Mouse (Mus musculus) intestine, embryonic 14.5 days (tissue): ENCODE results near the gene Anxa6. TPM values are rescaled to one million over a fixed set of nuclear protein-coding genes. Genes with fewer than 3 reads are reported as not detected.
"Not testable (repeated sequence)": the region's sequence is repeated elsewhere in the genome, so short reads cannot be mapped to it uniquely, and the experiment has no call there.

Source experiments
- ATAC-seq: fragments of 200-750 bp; cut with Nextera tagmentation; replicated peaks from 2 replicates; pipeline ENCODE4 v1.8.0; 2017; ENCODE audit warnings: low read depth, moderate number of reproducible peaks, moderate TSS enrichment, moderate library complexity; ENCODE audit not compliant: low FRiP score, low TSS enrichment
- DNase-seq: peaks from one replicate; pipeline ENCODE4 v3.0.0-alpha.2; 2018; ENCODE audit warnings: low spot score
- H3K27ac ChIP-seq: fragments of 300-500 bp; sonication (generic); 2 replicates; pipeline ENCODE4 v1.5.1; 2014; ENCODE audit warnings: low read depth, mild to moderate bottlenecking, control low read depth
- H3K27me3 ChIP-seq: fragments of 300-500 bp; sonication (generic); replicated peaks from 2 replicates; pipeline ENCODE4 v1.6.1; 2014; ENCODE audit warnings: low read length, control low read depth; ENCODE audit not compliant: control insufficient read depth, insufficient read depth
- H3K36me3 ChIP-seq: fragments of 300-500 bp; sonication (generic); 2 replicates; pipeline ENCODE4 v1.6.1; 2014; ENCODE audit warnings: low read length, control low read depth; ENCODE audit not compliant: control insufficient read depth, insufficient read depth
- H3K4me1 ChIP-seq: fragments of 300-500 bp; sonication (generic); replicated peaks from 2 replicates; pipeline ENCODE4 v1.6.1; 2014; ENCODE audit warnings: low read length, control low read depth, mixed read lengths; ENCODE audit not compliant: control insufficient read depth, insufficient read depth
- H3K4me2 ChIP-seq: fragments of 300-500 bp; sonication (generic); 2 replicates; pipeline ENCODE4 v1.6.1; 2014; ENCODE audit warnings: low read length
- H3K4me3 ChIP-seq: fragments of 300-500 bp; sonication (generic); 2 replicates; pipeline ENCODE4 v1.5.1; 2014; ENCODE audit warnings: low read depth, low read length, control low read depth, mixed read lengths
- H3K9ac ChIP-seq: fragments of 300-500 bp; sonication (generic); 2 replicates; pipeline ENCODE4 v1.6.1; 2014; ENCODE audit warnings: mild to moderate bottlenecking, low read length
- H3K9me3 ChIP-seq: fragments of 300-500 bp; sonication (generic); 2 replicates; pipeline ENCODE4 v1.6.1; 2016; ENCODE audit warnings: low read length, control low read depth; ENCODE audit not compliant: control insufficient read depth
- WGBS: fragments of 180-500 bp; shearing (Covaris S2); extraction: QIAGEN DNeasy Blood & Tissue Kit; methylation state at CpG from one replicate; pipeline ENCODE4 v1.1.7; 2014; 5-methylcytosine and 5-hydroxymethylcytosine counted together
- polyA plus RNA-seq: library from polyadenylated mRNA; unstranded; fragments of >200 nt; fragmentation: Nextera tagmentation; extraction: Ambion mirVana; gene quantifications from 2 replicates; pipeline ENCODE4 v1.2.1, GENCODE M21; 2014

Anxa6 gene
- polyA plus RNA-seq, 1 experiment from 2014 or later, result 327 TPM

GRCm38 (mm10) chr11:54960251-54960650 lies 73.0 kb downstream of the Anxa6 start:
- H3K27me3 ChIP-seq, result no peaks in the 10 kb centered on the region
- no peaks in the 10 kb centered on the region for H3K36me3 ChIP-seq
- 76% methylated on average over 6 of the region's 6 CpGs for WGBS
- no peak overlapping the region for H3K9ac ChIP-seq
- DNase-seq, result no peak
- H3K4me3 ChIP-seq, result no peak overlapping the region
- H3K27ac ChIP-seq, result no peak overlapping the region
- ATAC-seq, result no peak
- H3K4me1 ChIP-seq, result peaks cover 20% of the 10 kb centered on the region
- no peak overlapping the region for H3K4me2 ChIP-seq
- no peaks in the 10 kb centered on the region for H3K9me3 ChIP-seq

- Histone ChIP-seq H3K27me3 (no peaks in the 10 kb centered on the region), H3K9me3 (no peaks in the 10 kb centered on the region), H3K9ac (no peak overlapping the region), H3K4me3 (no peak overlapping the region), H3K4me1 (peaks cover 23% of the 10 kb centered on the region), H3K27ac (peak overlapping the region; percentile 48; the same call in 1 of the 2 replicates), H3K36me3 (no peaks in the 10 kb centered on the region), H3K4me2 (no peak overlapping the region)
- ATAC-seq (no peak), DNase-seq (peak; percentile 60)
- 31% methylated on average over 3 of the region's 3 CpGs for WGBS
Observed at GRCm38 (mm10) chr11:54958571-54959073, 74.6 kb downstream of the Anxa6 start.

DNA sequence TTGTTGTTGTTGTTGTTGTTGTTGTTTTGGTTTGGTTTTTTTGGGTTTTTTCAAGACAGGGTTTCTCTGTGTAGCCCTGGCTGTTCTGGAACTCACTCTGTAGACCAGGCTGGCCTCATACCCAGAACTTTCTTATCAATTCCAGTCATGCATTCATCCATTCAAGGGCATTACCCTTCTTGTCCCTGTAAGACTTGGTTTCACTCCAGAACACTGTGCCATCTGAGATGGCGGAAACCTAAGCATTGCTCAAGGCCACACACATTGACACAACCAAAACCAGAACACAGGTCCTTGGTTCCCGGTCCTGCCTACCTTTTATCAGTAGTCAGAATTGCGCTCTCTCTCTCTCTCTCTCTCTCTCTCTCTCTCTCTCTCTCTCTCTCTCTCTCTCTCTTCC lies 75.5 kb downstream of the Anxa6 start:
- 91% methylated on average over 3 of the region's 3 CpGs for WGBS
- H3K4me2 ChIP-seq, ATAC-seq: not testable (repeated sequence)

DNA sequence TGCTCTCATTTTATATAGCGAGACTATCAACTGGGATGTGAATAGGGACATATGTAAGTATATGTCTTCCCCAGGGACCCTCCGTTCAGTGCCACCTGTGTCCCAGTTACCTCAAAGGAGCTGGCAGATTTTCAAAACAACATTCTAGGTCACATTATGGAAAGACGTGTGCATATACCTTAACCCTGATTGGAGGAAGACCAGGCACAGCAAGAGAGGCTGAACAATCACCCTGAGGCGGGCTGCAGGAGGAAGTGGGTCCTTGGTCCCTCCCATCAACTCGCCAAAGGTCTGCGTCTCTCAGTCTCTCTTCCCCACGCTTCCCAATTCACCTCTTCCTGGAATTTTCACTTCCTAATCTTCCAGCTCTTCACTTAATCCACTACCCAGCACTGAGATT lies 76.3 kb downstream of the Anxa6 start:
- 67% methylated on average over 7 of the region's 7 CpGs for WGBS

More for the DNA sequence above, 75.5 kb downstream of the Anxa6 start:
- H3K4me1 ChIP-seq, result peaks cover 20% of the 10 kb centered on the region
- not testable (repeated sequence) for H3K9me3 ChIP-seq, H3K27me3 ChIP-seq, H3K27ac ChIP-seq, H3K4me3 ChIP-seq, DNase-seq, H3K9ac ChIP-seq, H3K36me3 ChIP-seq

GRCm38 (mm10) chr11:54955735-54956480 lies 77.3 kb downstream of the Anxa6 start:
- Histone ChIP-seq H3K27me3 (no peaks in the 10 kb centered on the region), H3K4me1 (peaks cover 3% of the 10 kb centered on the region; the same call in 1 of the 2 replicates), H3K4me2 (peak overlapping the region; percentile 64), H3K4me3 (peak overlapping the region; percentile 86), H3K36me3 (0 out of 2 replicates have a peak, but pooled peaks cover 2% of the 10 kb centered on the region), H3K27ac (peak overlapping the region; percentile 79), H3K9ac (peak overlapping the region; percentile 77), H3K9me3 (no peaks in the 10 kb centered on the region)
- ATAC-seq (peak; percentile 96), DNase-seq (peak; percentile 99)
- under 1% methylated on average over 59 of the region's 59 CpGs for WGBS

More for the DNA sequence above, 76.3 kb downstream of the Anxa6 start:
- Histone ChIP-seq H3K27ac (no peak overlapping the region), H3K27me3 (no peaks in the 10 kb centered on the region), H3K36me3 (no peaks in the 10 kb centered on the region), H3K4me2 (no peak overlapping the region), H3K9me3 (no peaks in the 10 kb centered on the region), H3K9ac (no peak overlapping the region), H3K4me3 (no peak overlapping the region), H3K4me1 (peaks cover 12% of the 10 kb centered on the region)
- DNase-seq, result no peak
- ATAC-seq, result no peak

GRCm38 (mm10) chr11:54955400-54955734 lies 77.9 kb downstream of the Anxa6 start:
- Histone ChIP-seq H3K27ac (peak overlapping the region; percentile 79; the same call in 1 of the 2 replicates), H3K9ac (peak overlapping the region; percentile 77), H3K4me2 (peak overlapping the region; percentile 64)

GRCm38 (mm10) chr11:54954716-54955115 lies 78.5 kb downstream of the Anxa6 start:
- H3K9ac ChIP-seq, result no peak overlapping the region
- H3K4me2 ChIP-seq, result peak overlapping the region; percentile 64; the same call in 1 of the 2 replicates
- no peaks in the 10 kb centered on the region for H3K9me3 ChIP-seq
- ATAC-seq (no peak), DNase-seq (no peak)
- 0 out of 2 replicates have a peak, but pooled peaks cover 6% of the 10 kb centered on the region for H3K36me3 ChIP-seq
- peaks cover 3% of the 10 kb centered on the region; the same call in 1 of the 2 replicates for H3K4me1 ChIP-seq
- no peak overlapping the region for H3K27ac ChIP-seq
- WGBS, result 81% methylated on average over 8 of the region's 8 CpGs
- H3K27me3 ChIP-seq, result no peaks in the 10 kb centered on the region
- no peak overlapping the region for H3K4me3 ChIP-seq

More at GRCm38 (mm10) chr11:54955400-54955734, 77.9 kb downstream of the Anxa6 start:
- not testable (repeated sequence) for H3K27me3 ChIP-seq, DNase-seq, H3K36me3 ChIP-seq, ATAC-seq, H3K9me3 ChIP-seq, H3K4me1 ChIP-seq
- WGBS, result 44% methylated on average over 10 of the region's 10 CpGs
- H3K4me3 ChIP-seq, result peak overlapping the region; percentile 86

GRCm38 (mm10) chr11:54953993-54954446 lies 79.2 kb downstream of the Anxa6 start:
- WGBS, result 52% methylated on average over 9 of the region's 9 CpGs
- no peak for ATAC-seq

More at GRCm38 (mm10) chr11:54953993-54954446, 79.2 kb downstream of the Anxa6 start:
- H3K9ac ChIP-seq, result no peak overlapping the region
- no peak overlapping the region for H3K4me2 ChIP-seq
- no peak overlapping the region for H3K4me3 ChIP-seq
- no peaks in the 10 kb centered on the region for H3K9me3 ChIP-seq
- peaks cover 3% of the 10 kb centered on the region; the same call in 1 of the 2 replicates for H3K4me1 ChIP-seq
- no peaks in the 10 kb centered on the region for H3K27me3 ChIP-seq
- H3K36me3 ChIP-seq, result 0 out of 2 replicates have a peak, but pooled peaks cover 6% of the 10 kb centered on the region
- no peak for DNase-seq
- no peak overlapping the region for H3K27ac ChIP-seq
